Mouse (Mus musculus): ENCODE data around the gene Wbp2nl. TPM values are rescaled to one million over a fixed set of nuclear protein-coding genes. Genes with fewer than 3 reads are reported as not detected.

Gene Wbp2nl
- polyA plus RNA-seq (2012; rRNA removed): not detected in 2 replicates

GRCm38 (mm10) chr15:82298764-82299561, at the start of gene Wbp2nl:
TSS of gene Wbp2nl (plus strand) at chr15:82298954.
- DNase-seq (ENCODE audit: extremely low spot score in 1 of 2, low spot score in 1 of 2): no peak

DNA sequence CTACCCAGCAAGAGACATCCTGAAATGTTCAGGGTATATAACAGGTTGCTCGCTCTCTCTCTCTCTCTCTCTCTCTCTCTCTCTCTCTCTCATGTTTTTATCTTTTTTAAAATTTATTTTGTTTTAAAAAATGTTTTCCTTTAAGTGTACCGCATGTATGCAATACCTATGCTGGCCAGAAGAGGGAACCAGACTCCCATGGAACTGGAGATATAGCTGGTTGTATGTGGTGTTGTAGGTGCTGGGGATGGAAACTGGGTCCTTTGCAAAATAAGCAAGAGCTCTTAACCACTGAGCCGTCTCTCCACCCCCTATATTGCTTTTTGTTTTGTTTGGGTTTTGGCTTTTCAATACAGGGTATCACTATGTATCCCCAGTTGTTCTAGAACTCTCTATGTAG, 47.2 kb upstream of the Wbp2nl start:
- no peak for DNase-seq (ENCODE audit: extremely low spot score in 1 of 2, low spot score in 1 of 2)

GRCm38 (mm10) chr15:82252097-82252496, 46.7 kb upstream of the Wbp2nl start, which contains the start of gene 1500009C09Rik:
TSS of gene 1500009C09Rik (plus strand) at chr15:82252397.
- DNase-seq (ENCODE audit: extremely low spot score in 1 of 2, low spot score in 1 of 2): no peak

GRCm38 (mm10) chr15:82255248-82255647, 43.5 kb upstream of the Wbp2nl start:
- DNase-seq (ENCODE audit: extremely low spot score in 1 of 2, low spot score in 1 of 2): peak in 1 of 2 experiments; percentile 63

- DNase-seq (ENCODE audit: extremely low spot score in 1 of 2, low spot score in 1 of 2): peak; percentile 92
Measured at GRCm38 (mm10) chr15:82255944-82256383, 42.8 kb upstream of the Wbp2nl start.

DNA sequence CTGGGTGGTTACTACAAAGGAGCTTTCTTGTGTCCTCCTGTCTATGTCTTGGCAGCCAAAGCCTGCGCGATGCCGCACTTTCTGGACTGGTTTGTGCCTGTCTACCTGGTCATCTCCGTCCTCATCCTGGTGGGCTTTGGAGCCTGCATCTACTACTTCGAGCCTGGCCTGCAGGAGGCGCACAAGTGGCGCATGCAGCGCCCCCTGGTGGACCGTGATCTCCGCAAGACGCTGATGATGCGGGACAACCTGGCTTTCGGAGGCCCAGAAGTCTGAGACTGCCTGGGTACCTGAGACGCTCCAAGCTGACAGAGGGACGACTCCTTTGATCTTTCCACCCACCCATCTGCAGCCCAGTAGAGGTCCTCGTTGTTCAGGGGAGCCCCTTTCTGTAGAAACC, 39.2 kb upstream of the Wbp2nl start:
- DNase-seq (ENCODE audit: extremely low spot score in 1 of 2, low spot score in 1 of 2): peak in 1 of 2 experiments; percentile 85

GRCm38 (mm10) chr15:82266356-82266755, 32.4 kb upstream of the Wbp2nl start:
- peak in 1 of 2 experiments; percentile 85 for DNase-seq (ENCODE audit: extremely low spot score in 1 of 2, low spot score in 1 of 2)

GRCm38 (mm10) chr15:82268185-82268584, 30.6 kb upstream of the Wbp2nl start:
- peak in 1 of 2 experiments; percentile 59 for DNase-seq (ENCODE audit: extremely low spot score in 1 of 2, low spot score in 1 of 2)

- DNase-seq (ENCODE audit: extremely low spot score in 1 of 2, low spot score in 1 of 2): no peak
Measured at GRCm38 (mm10) chr15:82268783-82269182, 30.0 kb upstream of the Wbp2nl start.

DNA sequence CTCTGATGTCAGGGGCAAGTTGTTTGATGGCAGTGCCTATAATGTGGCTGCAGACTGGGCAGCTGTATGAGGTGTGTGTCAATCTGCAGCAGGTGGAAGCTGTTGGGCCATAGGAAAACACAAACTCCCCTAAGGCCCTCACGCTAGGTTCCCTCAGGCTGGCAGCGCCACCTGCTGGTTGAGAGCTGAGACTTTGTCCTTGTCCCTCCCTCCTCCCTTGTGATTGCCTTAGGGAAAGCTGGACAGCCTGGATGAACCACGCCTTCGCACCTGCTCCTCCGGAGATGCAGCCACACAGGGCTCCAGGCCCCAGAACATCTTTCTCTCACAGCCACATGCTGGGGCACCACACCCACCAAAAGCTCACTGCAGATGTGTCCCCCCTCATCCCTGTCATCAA, 27.6 kb upstream of the Wbp2nl start:
- peak in 1 of 2 experiments; percentile 82 for DNase-seq (ENCODE audit: extremely low spot score in 1 of 2, low spot score in 1 of 2)

GRCm38 (mm10) chr15:82272295-82272694, 26.5 kb upstream of the Wbp2nl start:
- no peak for DNase-seq (ENCODE audit: extremely low spot score in 1 of 2, low spot score in 1 of 2)

GRCm38 (mm10) chr15:82274593-82274926, 24.2 kb upstream of the Wbp2nl start, which contains the start of gene Sept3:
TSS of gene Sept3 (plus strand) at chr15:82274893.
- DNase-seq (ENCODE audit: extremely low spot score in 1 of 2, low spot score in 1 of 2): no peak

GRCm38 (mm10) chr15:82274927-82275901, 23.5 kb upstream of the Wbp2nl start:
- DNase-seq (ENCODE audit: extremely low spot score in 1 of 2, low spot score in 1 of 2): peak in 1 of 2 experiments; percentile 80

DNA sequence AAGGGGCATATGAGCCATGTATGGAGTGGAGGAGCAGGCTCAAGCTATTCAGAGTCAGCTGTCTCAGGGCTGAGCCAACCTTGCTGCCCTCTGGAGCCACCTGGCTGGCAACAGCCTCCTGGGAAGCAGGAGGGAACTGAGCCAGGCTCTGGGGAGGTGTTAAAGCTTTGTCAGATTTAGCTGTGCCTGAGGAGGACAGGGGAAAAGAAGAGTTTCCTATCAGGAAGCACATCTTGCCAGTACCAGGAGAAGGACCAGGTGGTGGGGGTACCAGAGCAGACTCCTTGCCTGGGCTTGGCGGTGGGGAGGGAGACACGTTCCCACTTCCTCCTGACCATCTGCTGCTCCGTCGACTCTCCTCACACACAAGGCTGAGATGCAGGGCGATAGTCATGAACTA, 21.2 kb upstream of the Wbp2nl start:
- peak; percentile 46 to 71 for DNase-seq (ENCODE audit: extremely low spot score in 1 of 2, low spot score in 1 of 2)

DNA sequence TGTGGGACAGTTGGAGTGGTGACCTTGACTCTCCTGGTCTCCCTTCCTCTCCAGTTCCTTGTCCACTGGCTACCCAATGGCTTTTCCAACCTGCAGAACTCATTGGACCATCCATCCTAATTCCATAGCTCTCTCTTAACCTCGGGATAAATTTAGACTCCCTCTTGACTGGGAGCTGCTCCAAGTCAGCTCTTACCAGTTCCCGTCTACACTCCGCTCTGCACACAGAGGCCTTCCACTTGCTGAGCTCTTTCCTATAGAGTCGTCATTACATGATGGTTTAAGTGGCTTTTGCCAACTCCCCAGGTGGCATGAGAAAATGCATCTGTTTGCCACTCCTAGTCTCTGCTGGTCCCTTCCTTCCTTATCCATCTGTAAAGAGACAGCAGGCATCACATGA, 18.1 kb upstream of the Wbp2nl start:
- DNase-seq (ENCODE audit: extremely low spot score in 1 of 2, low spot score in 1 of 2): no peak

DNA sequence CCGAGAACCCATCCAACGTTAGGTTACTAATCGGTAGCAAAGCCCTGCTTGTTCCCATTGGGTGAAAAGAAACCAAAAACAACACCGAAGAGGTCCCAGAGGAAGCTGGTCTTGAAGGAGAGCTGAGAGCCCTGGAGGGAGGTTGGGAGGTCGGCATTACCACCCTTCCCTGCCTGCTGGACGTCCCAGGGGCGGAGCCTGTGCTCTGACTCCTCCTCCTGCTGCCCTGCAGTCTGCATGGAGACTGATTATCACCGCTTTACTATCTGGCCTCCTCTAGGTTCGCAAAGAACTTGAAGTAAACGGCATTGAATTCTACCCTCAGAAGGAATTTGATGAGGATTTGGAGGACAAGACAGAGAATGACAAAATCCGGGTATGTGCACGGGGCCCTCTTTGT, 12.6 kb upstream of the Wbp2nl start:
- DNase-seq (ENCODE audit: extremely low spot score in 1 of 2, low spot score in 1 of 2): no peak

DNA sequence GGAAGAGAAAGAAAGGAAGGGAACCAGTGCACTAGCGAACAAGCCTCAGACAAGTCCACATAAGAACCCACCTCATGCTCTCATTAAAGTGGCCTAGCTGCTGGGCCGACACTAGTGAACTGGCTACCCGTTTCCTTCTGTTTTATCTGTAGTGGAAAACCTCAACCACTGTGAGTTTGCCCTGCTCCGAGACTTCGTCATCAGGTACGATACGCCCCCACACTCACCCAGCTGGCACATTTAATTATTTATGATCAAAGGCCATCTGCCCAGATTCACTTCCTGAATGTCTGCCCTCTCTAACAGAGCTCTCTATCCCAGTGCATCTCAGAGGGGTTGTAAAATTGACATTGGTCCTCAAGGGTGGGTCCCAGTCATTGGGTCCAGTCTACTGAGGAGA, 8.5 kb upstream of the Wbp2nl start:
- no peak for DNase-seq (ENCODE audit: extremely low spot score in 1 of 2, low spot score in 1 of 2)

- DNase-seq (ENCODE audit: extremely low spot score in 1 of 2, low spot score in 1 of 2): no peak
Measured at GRCm38 (mm10) chr15:82292851-82293250, 5.9 kb upstream of the Wbp2nl start.

GRCm38 (mm10) chr15:82293271-82293711, 5.5 kb upstream of the Wbp2nl start:
- no peak for DNase-seq (ENCODE audit: extremely low spot score in 1 of 2, low spot score in 1 of 2)

DNA sequence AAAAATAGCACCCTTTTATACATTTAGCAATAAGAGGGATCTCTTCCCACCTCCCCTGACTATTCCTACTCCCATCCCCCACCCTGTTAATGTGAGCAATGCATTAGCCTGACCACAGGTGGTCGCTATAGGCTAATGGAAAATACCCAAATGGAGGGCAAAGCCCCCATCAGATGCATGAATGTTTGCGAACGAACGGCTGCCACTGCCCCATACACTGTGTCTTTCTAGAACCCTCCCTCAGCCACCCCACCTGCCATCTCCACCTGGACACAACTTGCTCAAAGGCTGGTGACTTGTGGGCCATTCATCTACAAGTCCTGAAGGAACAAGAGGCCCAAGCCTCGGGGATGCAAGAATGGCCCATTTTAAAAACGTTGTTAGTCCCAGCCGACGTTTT, 4.7 kb upstream of the Wbp2nl start:
- no peak for DNase-seq (ENCODE audit: extremely low spot score in 1 of 2, low spot score in 1 of 2)

GRCm38 (mm10) chr15:82307107-82307506, 8.4 kb downstream of the Wbp2nl start:
- no peak for DNase-seq (ENCODE audit: extremely low spot score in 1 of 2, low spot score in 1 of 2)
